Mouse (Mus musculus): ENCODE results near the gene Mpzl3. TPM values are rescaled to one million over a fixed set of nuclear protein-coding genes. Genes with fewer than 3 reads are reported as not detected.
A peak's percentile ranks its signal among the peaks of the same experiment; 100 is the strongest.

Mpzl3 gene
- polyA plus RNA-seq, 2 experiments, result 0.33 to 1.0 TPM

DNA sequence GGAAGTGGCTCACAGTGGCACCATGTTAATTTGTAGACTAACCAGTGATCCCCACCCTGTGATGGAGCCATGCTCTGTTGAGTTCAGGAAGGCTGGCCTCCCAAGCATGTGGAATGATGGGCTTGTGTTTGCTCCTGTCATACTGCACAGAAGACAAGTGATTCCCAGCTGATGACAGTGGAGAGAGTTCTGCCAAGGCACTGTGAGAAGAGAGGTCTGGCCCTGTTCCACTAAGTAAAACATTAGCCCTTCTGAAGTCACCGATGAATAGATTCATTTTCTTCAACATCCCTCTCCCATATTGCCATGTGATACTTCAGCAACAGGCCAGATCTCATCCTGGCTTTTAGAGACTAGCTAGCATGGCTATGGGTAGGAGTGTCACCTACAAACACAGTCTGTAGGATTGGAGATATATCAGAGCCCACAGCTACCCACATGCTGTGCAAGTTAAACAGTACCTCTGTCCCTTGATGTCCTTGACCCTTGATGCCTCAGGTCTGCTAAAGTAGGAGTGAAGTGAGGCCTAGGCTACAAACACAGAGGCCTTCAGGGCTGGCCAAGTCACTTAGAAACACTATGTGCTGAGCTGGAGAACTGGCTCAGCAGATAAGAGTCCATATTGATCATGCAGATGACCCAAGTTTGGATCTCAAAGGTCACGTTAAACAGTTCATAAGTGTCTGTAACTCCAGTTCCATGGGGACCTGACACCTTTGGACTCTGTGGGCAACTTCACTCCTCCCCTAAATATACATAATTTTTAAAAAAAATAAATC is 50.8 kb downstream of the Mpzl3 start:
- DNase-seq (ENCODE audit: low read depth in 3 of 3, low spot score in 3 of 3) (no peak), ATAC-seq (ENCODE audit: insufficient read depth) (no peak)
- Histone ChIP-seq H3K9me3 (ENCODE audit: control insufficient read depth, low read length) (no peaks in the 10 kb centered on the region), H3K36me3 (replicated peaks; ENCODE audit: control insufficient read depth, insufficient read depth, low read depth) (no peaks in the 10 kb centered on the region), H3K4me3 (ENCODE audit: insufficient read depth in 1 of 2, low read depth in 2 of 2, low read length in 2 of 2) (no peak overlapping the region), H3K9ac (replicated peaks) (no peak overlapping the region), H3K4me1 (replicated peaks; ENCODE audit: control insufficient read depth in 2 of 2, insufficient read depth in 2 of 2, low read length in 1 of 2) (peaks cover 0 to 7% of the 10 kb centered on the region in 2 experiments; a peak in 2 of 4 replicates), H3K4me2 (ENCODE audit: low read depth) (no peak overlapping the region), H3K27ac (no peak overlapping the region), H3K27me3 (ENCODE audit: control insufficient read depth, insufficient read depth, low read length) (no peaks in the 10 kb centered on the region)
- TF ChIP-seq CTCF (IDR thresholded peaks at IDR 0.05; ENCODE audit: low read depth) (no peak), EP300 (IDR thresholded peaks at IDR 0.05; ENCODE audit: low read depth) (no peak)
- WGBS (ENCODE audit: insufficient replicate concordance), result 63% methylated on average over 2 of the region's 2 CpGs

DNA sequence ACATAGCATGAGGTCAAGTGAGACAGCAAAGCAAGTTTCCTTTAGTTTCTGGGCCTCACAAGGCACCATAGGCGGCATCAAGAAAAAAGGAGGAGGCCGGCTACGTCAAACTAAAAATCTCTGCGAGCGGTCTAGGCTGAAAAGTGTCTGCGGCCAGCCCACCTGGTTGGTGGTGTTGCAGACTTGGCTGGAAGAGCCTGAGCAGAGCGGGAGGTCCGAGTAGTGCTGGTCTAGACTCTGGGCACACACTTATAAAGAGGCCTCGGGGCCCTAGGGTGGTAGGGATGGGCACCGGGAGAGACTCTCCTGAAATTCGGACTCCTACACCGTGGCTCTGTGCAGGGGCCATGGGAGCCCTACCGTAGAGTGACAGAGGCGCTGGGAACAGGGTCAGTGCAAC is 60.7 kb downstream of the Mpzl3 start:
- Histone ChIP-seq H3K27me3 (ENCODE audit: control insufficient read depth, insufficient read depth, low read length) (no peaks in the 10 kb centered on the region; the same call in 1 of the 2 replicates), H3K27ac (no peak overlapping the region), H3K9me3 (ENCODE audit: control insufficient read depth, low read length) (no peaks in the 10 kb centered on the region), H3K36me3 (replicated peaks; ENCODE audit: control insufficient read depth, insufficient read depth, low read depth) (no peaks in the 10 kb centered on the region), H3K4me3 (ENCODE audit: insufficient read depth in 1 of 2, low read depth in 2 of 2, low read length in 2 of 2) (no peak overlapping the region; a peak in 1 of 4 replicates), H3K4me2 (ENCODE audit: low read depth) (no peak overlapping the region), H3K4me1 (replicated peaks; ENCODE audit: control insufficient read depth in 2 of 2, insufficient read depth in 2 of 2, low read length in 1 of 2) (peaks cover 0 to 3% of the 10 kb centered on the region in 2 experiments; a peak in 1 of 4 replicates), H3K9ac (replicated peaks) (no peak overlapping the region)
- no peak for TF ChIP-seq CTCF (IDR thresholded peaks at IDR 0.05; ENCODE audit: low read depth)
- TF ChIP-seq EP300 (IDR thresholded peaks at IDR 0.05; ENCODE audit: low read depth), result no peak
- DNase-seq (ENCODE audit: low read depth in 3 of 3, low spot score in 3 of 3), result no peak
- ATAC-seq (ENCODE audit: insufficient read depth), result no peak
- 9% methylated on average over 14 of the region's 14 CpGs for WGBS (ENCODE audit: insufficient replicate concordance)

DNA sequence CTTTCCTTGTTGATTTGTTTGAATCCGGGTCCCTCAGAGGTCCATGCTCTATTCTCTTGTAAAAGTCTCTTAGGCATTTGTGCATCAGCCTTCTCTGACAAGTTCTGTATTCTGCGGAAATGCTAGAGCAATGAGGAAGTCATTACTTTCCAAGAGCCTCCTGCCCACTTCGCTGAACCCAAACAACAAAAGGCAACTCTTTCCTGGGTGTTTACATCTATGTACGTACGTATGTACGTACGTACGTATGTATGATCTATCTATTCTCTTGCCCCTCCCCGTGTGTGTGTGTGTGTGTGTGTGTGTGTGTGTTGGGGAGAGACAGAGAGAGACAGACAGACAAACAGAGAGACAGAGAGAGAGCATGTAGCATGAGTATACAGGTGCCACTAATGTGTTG is 61.8 kb downstream of the Mpzl3 start:
- no peaks in the 10 kb centered on the region for H3K36me3 ChIP-seq (replicated peaks; ENCODE audit: control insufficient read depth, insufficient read depth, low read depth)
- H3K4me3 ChIP-seq (ENCODE audit: insufficient read depth in 1 of 2, low read depth in 2 of 2, low read length in 2 of 2), result no peak overlapping the region
- no peak for TF ChIP-seq EP300 (IDR thresholded peaks at IDR 0.05; ENCODE audit: low read depth)
- no peak for TF ChIP-seq CTCF (IDR thresholded peaks at IDR 0.05; ENCODE audit: low read depth)
- 21% methylated on average over 9 of the region's 9 CpGs for WGBS (ENCODE audit: insufficient replicate concordance)
- H3K4me1 ChIP-seq (replicated peaks; ENCODE audit: control insufficient read depth in 2 of 2, insufficient read depth in 2 of 2, low read length in 1 of 2), result peaks cover 0 to 3% of the 10 kb centered on the region in 2 experiments; a peak in 1 of 4 replicates
- DNase-seq (ENCODE audit: low read depth in 3 of 3, low spot score in 3 of 3), result no peak
- no peaks in the 10 kb centered on the region for H3K9me3 ChIP-seq (ENCODE audit: control insufficient read depth, low read length)
- H3K27ac ChIP-seq, result no peak overlapping the region
- no peaks in the 10 kb centered on the region; the same call in 1 of the 2 replicates for H3K27me3 ChIP-seq (ENCODE audit: control insufficient read depth, insufficient read depth, low read length)
- no peak overlapping the region for H3K4me2 ChIP-seq (ENCODE audit: low read depth)
- H3K9ac ChIP-seq (replicated peaks), result no peak overlapping the region
- no peak for ATAC-seq (ENCODE audit: insufficient read depth)

DNA sequence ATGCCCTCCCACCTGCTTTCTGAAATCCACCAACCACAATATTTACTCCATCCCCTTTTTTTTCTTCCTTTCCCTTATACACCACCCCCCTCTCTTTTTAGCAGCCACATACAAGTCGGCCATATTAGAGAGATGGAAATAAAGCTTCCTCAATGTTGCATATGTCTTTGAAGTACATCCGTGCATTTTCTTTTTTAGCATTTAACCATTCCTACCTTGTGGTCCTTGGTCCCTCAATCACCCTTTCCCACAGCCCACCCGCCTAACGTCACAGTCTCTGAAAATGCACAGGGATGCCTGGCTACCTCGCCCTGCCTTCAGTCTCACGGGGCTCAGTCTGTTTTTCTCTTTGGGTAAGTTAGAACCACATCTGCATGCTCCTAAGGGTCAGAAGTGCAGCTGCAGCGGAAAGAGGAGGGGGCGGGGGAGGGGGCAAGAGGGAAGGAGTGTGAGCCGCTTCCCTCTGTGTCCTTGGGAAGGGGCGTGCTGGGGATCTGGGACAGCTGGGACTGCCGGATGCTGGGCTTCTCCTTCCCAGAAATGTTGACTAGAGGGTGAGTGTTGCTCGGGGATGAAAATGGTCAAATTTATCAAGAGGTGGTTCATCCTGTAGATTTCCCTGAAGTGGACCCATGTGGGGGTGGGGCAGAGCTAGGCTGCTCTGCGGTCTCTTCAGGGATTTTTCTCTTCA is 62.9 kb downstream of the Mpzl3 start, which contains the start of gene Scn2b:
Gene Scn2b, plus strand, starts transcription at position 42 of the 691 bp plus-strand sequence.
- no peak within 1 kb of the TSS for H3K4me2 ChIP-seq (ENCODE audit: low read depth)
- no peak for ATAC-seq (ENCODE audit: insufficient read depth)
- peaks cover 0 to 3% of the 10 kb centered on the region in 2 experiments; a peak in 1 of 4 replicates for H3K4me1 ChIP-seq (replicated peaks; ENCODE audit: control insufficient read depth in 2 of 2, insufficient read depth in 2 of 2, low read length in 1 of 2)
- no peaks in the 10 kb centered on the region; the same call in 1 of the 2 replicates for H3K27me3 ChIP-seq (ENCODE audit: control insufficient read depth, insufficient read depth, low read length)
- H3K9me3 ChIP-seq (ENCODE audit: control insufficient read depth, low read length), result no peaks in the 10 kb centered on the region
- DNase-seq (ENCODE audit: low read depth in 3 of 3, low spot score in 3 of 3), result no peak
- no peak for TF ChIP-seq EP300 (IDR thresholded peaks at IDR 0.05; ENCODE audit: low read depth)
- no peak for TF ChIP-seq CTCF (IDR thresholded peaks at IDR 0.05; ENCODE audit: low read depth)
- H3K36me3 ChIP-seq (replicated peaks; ENCODE audit: control insufficient read depth, insufficient read depth, low read depth), result no peaks in the 10 kb centered on the region
- peak within 1 kb of the TSS; percentile 24 to 52 for H3K4me3 ChIP-seq (ENCODE audit: insufficient read depth in 1 of 2, low read depth in 2 of 2, low read length in 2 of 2)
- H3K9ac ChIP-seq (replicated peaks), result no peak within 1 kb of the TSS
- WGBS (ENCODE audit: insufficient replicate concordance), result 2% methylated on average over 13 of the region's 13 CpGs
- H3K27ac ChIP-seq, result no peak within 1 kb of the TSS

DNA sequence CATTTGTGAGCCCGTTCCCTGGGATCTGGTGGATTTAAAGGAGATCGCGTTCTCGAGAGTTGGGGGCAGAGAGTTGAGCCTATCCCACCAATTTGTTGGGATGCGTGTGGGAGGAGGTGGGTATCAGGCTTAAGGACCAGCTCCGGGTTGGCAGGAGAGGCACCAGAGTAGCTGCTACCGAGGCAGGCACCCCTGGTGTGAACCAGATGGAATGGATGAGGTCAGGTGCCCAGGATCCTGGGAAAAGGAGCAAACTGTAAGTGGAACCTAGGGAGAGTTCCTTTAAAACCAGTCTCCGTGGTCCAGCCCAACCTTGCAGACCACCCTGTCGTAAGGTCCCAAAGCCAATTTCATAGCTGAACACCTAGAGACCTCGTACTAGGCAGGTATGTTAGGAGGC is 63.6 kb downstream of the Mpzl3 start:
- no peaks in the 10 kb centered on the region for H3K9me3 ChIP-seq (ENCODE audit: control insufficient read depth, low read length)
- H3K4me1 ChIP-seq (replicated peaks; ENCODE audit: control insufficient read depth in 2 of 2, insufficient read depth in 2 of 2, low read length in 1 of 2), result peaks cover 0 to 3% of the 10 kb centered on the region in 2 experiments; a peak in 1 of 4 replicates
- 22% methylated on average over 10 of the region's 10 CpGs for WGBS (ENCODE audit: insufficient replicate concordance)
- DNase-seq (ENCODE audit: low read depth in 3 of 3, low spot score in 3 of 3), result no peak
- H3K4me2 ChIP-seq (ENCODE audit: low read depth), result no peak overlapping the region
- no peak for ATAC-seq (ENCODE audit: insufficient read depth)
- no peak overlapping the region for H3K27ac ChIP-seq
- TF ChIP-seq CTCF (IDR thresholded peaks at IDR 0.05; ENCODE audit: low read depth) (no peak), EP300 (IDR thresholded peaks at IDR 0.05; ENCODE audit: low read depth) (no peak)
- H3K4me3 ChIP-seq (ENCODE audit: insufficient read depth in 1 of 2, low read depth in 2 of 2, low read length in 2 of 2), result no peak overlapping the region
- no peaks in the 10 kb centered on the region for H3K36me3 ChIP-seq (replicated peaks; ENCODE audit: control insufficient read depth, insufficient read depth, low read depth)
- no peak overlapping the region for H3K9ac ChIP-seq (replicated peaks)
- no peaks in the 10 kb centered on the region; the same call in 1 of the 2 replicates for H3K27me3 ChIP-seq (ENCODE audit: control insufficient read depth, insufficient read depth, low read length)

All from liver, embryonic 14.5 days (tissue).